Mouse (Mus musculus): ENCODE data around the gene Gm42791. TPM values are rescaled to one million over a fixed set of nuclear protein-coding genes. Genes with fewer than 3 reads are reported as not detected.

Gene Gm42791
- polyA plus RNA-seq, 1 experiment from 2014 or later: not detected

DNA sequence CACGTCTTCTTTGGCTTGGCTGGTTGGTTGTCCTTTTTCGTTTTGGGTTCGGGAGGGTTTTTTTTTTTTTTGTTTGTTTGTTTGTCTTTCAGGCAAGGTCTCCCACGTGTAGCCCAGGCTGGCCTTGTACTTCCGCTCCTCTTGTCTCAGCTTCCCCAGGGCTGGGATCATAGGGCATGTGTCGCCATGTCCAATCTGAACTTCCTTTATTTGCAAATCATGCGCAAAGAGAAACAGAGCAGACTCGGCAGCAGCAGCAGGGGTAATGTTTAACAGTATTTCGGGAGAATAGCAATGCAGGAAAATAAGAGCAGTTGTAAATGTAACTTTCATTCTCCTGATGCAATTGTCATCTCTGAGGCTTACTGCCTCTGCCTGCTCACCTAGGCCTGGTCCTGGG, 38.9 kb downstream of the Gm42791 start:
- WGBS: 83% methylated on average over 9 of the region's 9 CpGs
- no peaks in the 10 kb centered on the region for H3K36me3 ChIP-seq (ENCODE audit: control insufficient read depth, insufficient read depth, low read length)
- peaks cover 4% of the 10 kb centered on the region; the same call in 1 of the 2 replicates for H3K4me1 ChIP-seq (ENCODE audit: control insufficient read depth, insufficient read depth, low read length)
- no peak overlapping the region for H3K4me3 ChIP-seq (ENCODE audit: low read depth, low read length)
- no peak overlapping the region for H3K9ac ChIP-seq (ENCODE audit: low read length)
- no peak for DNase-seq (ENCODE audit: low spot score)
- H3K4me2 ChIP-seq (ENCODE audit: low read length): no peak overlapping the region
- no peak for ATAC-seq
- H3K27me3 ChIP-seq (replicated peaks; ENCODE audit: control insufficient read depth, insufficient read depth, low read length): no peaks in the 10 kb centered on the region
- H3K27ac ChIP-seq (ENCODE audit: low read depth, low read length): no peak overlapping the region
- no peaks in the 10 kb centered on the region for H3K9me3 ChIP-seq (replicated peaks; ENCODE audit: control insufficient read depth, low read length)

DNA sequence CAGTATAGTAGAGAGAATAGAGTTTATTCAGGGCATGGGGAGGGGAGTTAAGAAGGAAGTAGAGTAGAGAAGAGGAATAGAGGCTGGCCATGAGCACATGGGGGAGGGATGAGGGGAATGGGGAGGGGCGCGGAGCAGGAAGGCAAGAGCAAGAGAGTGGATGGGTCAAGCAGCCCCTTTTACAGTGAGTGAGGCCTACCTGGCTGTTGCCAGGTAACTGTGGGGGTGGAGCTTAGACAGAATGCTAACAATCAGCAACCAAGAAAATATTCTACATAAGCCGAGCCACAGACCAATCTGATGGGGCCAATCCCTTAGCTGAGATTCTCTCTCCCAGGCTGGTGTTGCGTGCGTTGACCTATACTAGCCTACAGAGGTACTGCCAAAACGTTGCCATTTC, 39.4 kb downstream of the Gm42791 start:
- no peak for ATAC-seq
- H3K4me3 ChIP-seq (ENCODE audit: low read depth, low read length): no peak overlapping the region
- no peak overlapping the region for H3K27ac ChIP-seq (ENCODE audit: low read depth, low read length)
- no peak for DNase-seq (ENCODE audit: low spot score)
- H3K36me3 ChIP-seq (ENCODE audit: control insufficient read depth, insufficient read depth, low read length): no peaks in the 10 kb centered on the region
- 95% methylated on average over 6 of the region's 6 CpGs for WGBS
- H3K9ac ChIP-seq (ENCODE audit: low read length): no peak overlapping the region
- peaks cover 4% of the 10 kb centered on the region; the same call in 1 of the 2 replicates for H3K4me1 ChIP-seq (ENCODE audit: control insufficient read depth, insufficient read depth, low read length)
- no peaks in the 10 kb centered on the region for H3K27me3 ChIP-seq (replicated peaks; ENCODE audit: control insufficient read depth, insufficient read depth, low read length)
- H3K9me3 ChIP-seq (replicated peaks; ENCODE audit: control insufficient read depth, low read length): no peaks in the 10 kb centered on the region
- H3K4me2 ChIP-seq (ENCODE audit: low read length): no peak overlapping the region

DNA sequence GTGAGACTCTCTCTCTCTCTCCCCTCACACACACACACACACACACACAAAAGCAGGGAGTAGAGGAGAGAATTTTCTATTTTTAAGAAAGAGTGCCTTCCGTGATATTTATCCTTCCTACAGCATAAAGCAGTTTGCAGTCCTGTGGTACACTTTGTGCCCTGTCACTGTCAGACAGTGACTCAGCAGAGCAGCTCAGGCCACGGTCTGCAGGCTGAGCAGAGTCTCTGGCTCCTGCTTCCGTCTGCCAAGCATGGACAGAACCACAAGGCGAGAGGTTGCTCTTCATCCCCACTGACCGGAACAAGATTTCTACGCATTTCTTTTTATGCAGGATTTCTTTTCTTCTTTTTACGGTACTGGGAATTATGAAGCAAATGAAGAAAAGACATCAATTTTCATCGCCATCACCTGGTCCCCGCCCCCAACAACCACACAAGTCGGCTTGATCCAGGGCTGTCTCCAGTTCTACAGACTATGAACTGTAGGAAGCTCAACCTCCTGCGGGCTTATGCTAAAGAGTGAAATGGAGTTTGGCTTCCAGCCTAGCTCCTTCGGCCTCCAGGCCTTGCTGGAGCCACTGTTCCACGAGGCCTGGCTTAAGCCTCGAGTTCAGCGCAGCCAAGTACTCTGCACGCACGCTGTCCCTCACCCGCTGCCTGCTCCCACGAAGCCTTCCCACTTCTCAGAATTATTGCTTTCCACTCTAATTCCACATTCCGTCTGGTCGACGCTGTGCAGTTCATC, 40.5 kb downstream of the Gm42791 start:
- DNase-seq (ENCODE audit: low spot score) (no peak), ATAC-seq (no peak)
- Histone ChIP-seq H3K36me3 (ENCODE audit: control insufficient read depth, insufficient read depth, low read length) (no peaks in the 10 kb centered on the region), H3K4me3 (ENCODE audit: low read depth, low read length) (no peak overlapping the region), H3K27ac (ENCODE audit: low read depth, low read length) (no peak overlapping the region), H3K9me3 (replicated peaks; ENCODE audit: control insufficient read depth, low read length) (no peaks in the 10 kb centered on the region), H3K4me2 (ENCODE audit: low read length) (no peak overlapping the region), H3K4me1 (ENCODE audit: control insufficient read depth, insufficient read depth, low read length) (peaks cover 4% of the 10 kb centered on the region; the same call in 1 of the 2 replicates), H3K27me3 (replicated peaks; ENCODE audit: control insufficient read depth, insufficient read depth, low read length) (no peaks in the 10 kb centered on the region), H3K9ac (ENCODE audit: low read length) (no peak overlapping the region)
- 81% methylated on average over 22 of the region's 22 CpGs for whole genome bisulfite sequencing

DNA sequence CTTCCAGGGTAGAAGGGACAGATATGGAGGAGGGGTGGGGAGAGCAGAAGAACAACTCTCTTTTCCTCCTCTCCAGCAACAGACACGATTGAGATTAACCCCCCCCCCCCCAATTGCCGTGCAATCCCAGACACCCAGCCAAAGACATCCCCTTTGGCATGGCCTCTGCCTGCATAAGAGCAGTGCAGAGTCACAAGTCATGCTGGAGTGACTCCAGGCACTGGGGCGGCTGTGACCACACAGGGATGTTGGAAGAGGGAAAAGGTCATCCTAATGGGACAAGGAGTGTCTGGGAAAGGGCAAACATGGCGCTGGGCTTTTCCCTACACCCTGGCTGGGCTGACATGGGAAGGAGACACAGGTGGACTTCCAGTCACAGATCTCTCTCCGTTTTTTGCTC, 41.8 kb downstream of the Gm42791 start:
- Histone ChIP-seq H3K27me3 (replicated peaks; ENCODE audit: control insufficient read depth, insufficient read depth, low read length) (no peaks in the 10 kb centered on the region), H3K27ac (ENCODE audit: low read depth, low read length) (no peak overlapping the region), H3K9ac (ENCODE audit: low read length) (no peak overlapping the region), H3K4me1 (ENCODE audit: control insufficient read depth, insufficient read depth, low read length) (no peaks in the 10 kb centered on the region), H3K4me3 (ENCODE audit: low read depth, low read length) (no peak overlapping the region), H3K9me3 (replicated peaks; ENCODE audit: control insufficient read depth, low read length) (no peaks in the 10 kb centered on the region), H3K36me3 (ENCODE audit: control insufficient read depth, insufficient read depth, low read length) (no peaks in the 10 kb centered on the region), H3K4me2 (ENCODE audit: low read length) (no peak overlapping the region)
- ATAC-seq (no peak), DNase-seq (ENCODE audit: low spot score) (no peak)
- 93% methylated on average over 5 of the region's 5 CpGs for WGBS

DNA sequence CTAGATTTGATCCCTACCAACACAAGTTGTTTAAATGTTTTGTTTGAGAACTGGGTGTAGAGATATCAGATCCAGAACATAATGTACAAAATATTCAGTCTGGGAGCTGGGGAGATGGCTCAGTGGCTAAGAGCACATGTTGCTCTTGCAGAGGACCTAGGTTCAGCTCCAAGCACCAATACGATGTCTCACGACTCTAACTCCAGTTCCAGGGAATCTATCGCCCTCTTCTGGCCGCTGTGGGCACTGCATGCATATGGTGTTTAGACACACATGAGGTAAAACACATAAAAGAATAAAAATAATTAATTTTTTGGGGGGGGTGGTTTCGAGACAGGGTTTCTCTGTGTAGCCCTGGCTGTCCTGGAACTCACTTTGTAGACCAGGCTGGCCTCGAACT, 42.5 kb downstream of the Gm42791 start:
- no peaks in the 10 kb centered on the region for H3K9me3 ChIP-seq (replicated peaks; ENCODE audit: control insufficient read depth, low read length)
- no peak for DNase-seq (ENCODE audit: low spot score)
- no peak overlapping the region for H3K9ac ChIP-seq (ENCODE audit: low read length)
- H3K27me3 ChIP-seq (replicated peaks; ENCODE audit: control insufficient read depth, insufficient read depth, low read length): no peaks in the 10 kb centered on the region
- no peak overlapping the region for H3K27ac ChIP-seq (ENCODE audit: low read depth, low read length)
- no peak overlapping the region for H3K4me2 ChIP-seq (ENCODE audit: low read length)
- H3K4me1 ChIP-seq (ENCODE audit: control insufficient read depth, insufficient read depth, low read length): no peaks in the 10 kb centered on the region
- ATAC-seq: no peak
- no peaks in the 10 kb centered on the region for H3K36me3 ChIP-seq (ENCODE audit: control insufficient read depth, insufficient read depth, low read length)
- WGBS: 51% methylated on average over 6 of the region's 6 CpGs
- no peak overlapping the region for H3K4me3 ChIP-seq (ENCODE audit: low read depth, low read length)

DNA sequence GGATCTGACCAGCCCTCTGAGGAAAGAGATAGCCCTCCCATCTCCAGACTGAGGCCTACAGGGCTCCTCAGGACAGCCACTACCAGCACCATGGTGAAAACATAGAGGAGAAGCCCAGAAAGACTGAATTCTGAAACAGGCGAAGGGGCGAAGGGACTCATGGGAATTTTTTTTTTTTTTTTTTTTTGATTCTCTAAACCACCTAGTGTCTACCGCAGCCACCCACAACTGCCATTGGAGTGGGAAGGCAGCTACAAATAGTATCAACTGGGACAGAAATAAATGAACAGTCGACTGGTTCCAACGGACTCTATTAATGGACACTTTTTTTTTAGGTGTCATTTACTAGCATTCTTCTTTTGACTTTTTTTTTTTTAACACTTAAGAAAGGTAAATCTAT, 43.6 kb downstream of the Gm42791 start:
- Histone ChIP-seq H3K4me2 (ENCODE audit: low read length) (no peak overlapping the region), H3K27ac (ENCODE audit: low read depth, low read length) (no peak overlapping the region), H3K9me3 (replicated peaks; ENCODE audit: control insufficient read depth, low read length) (no peaks in the 10 kb centered on the region), H3K4me1 (ENCODE audit: control insufficient read depth, insufficient read depth, low read length) (no peaks in the 10 kb centered on the region), H3K4me3 (ENCODE audit: low read depth, low read length) (no peak overlapping the region), H3K9ac (ENCODE audit: low read length) (no peak overlapping the region), H3K36me3 (ENCODE audit: control insufficient read depth, insufficient read depth, low read length) (no peaks in the 10 kb centered on the region), H3K27me3 (replicated peaks; ENCODE audit: control insufficient read depth, insufficient read depth, low read length) (no peaks in the 10 kb centered on the region)
- WGBS: 91% methylated on average over 5 of the region's 5 CpGs
- no peak for ATAC-seq
- DNase-seq (ENCODE audit: low spot score): no peak

DNA sequence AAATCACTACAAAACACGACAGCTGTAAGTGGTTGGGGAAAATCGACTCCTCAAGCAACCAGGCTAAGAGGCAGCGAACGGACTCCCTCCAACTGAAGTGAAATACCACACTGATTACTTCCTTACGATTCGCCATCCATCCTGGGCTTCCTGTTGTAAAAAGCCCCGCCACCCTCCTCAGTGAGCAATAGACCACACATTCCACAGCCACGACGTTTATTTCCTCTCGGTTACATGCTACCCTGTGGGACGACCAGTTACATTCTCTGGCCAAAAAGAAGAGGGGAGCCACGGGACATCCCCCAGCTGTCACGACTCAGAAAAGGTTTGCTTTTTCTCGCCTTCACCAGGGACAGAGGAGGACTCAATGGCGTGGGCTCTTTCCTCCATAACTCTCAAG, 44.9 kb downstream of the Gm42791 start:
- Histone ChIP-seq H3K36me3 (ENCODE audit: control insufficient read depth, insufficient read depth, low read length) (no peaks in the 10 kb centered on the region), H3K4me1 (ENCODE audit: control insufficient read depth, insufficient read depth, low read length) (no peaks in the 10 kb centered on the region), H3K27ac (ENCODE audit: low read depth, low read length) (no peak overlapping the region), H3K9ac (ENCODE audit: low read length) (no peak overlapping the region), H3K9me3 (replicated peaks; ENCODE audit: control insufficient read depth, low read length) (no peaks in the 10 kb centered on the region), H3K4me2 (ENCODE audit: low read length) (no peak overlapping the region), H3K4me3 (ENCODE audit: low read depth, low read length) (no peak overlapping the region), H3K27me3 (replicated peaks; ENCODE audit: control insufficient read depth, insufficient read depth, low read length) (no peaks in the 10 kb centered on the region)
- WGBS: 69% methylated on average over 15 of the region's 15 CpGs
- ATAC-seq (no peak), DNase-seq (ENCODE audit: low spot score) (no peak)

DNA sequence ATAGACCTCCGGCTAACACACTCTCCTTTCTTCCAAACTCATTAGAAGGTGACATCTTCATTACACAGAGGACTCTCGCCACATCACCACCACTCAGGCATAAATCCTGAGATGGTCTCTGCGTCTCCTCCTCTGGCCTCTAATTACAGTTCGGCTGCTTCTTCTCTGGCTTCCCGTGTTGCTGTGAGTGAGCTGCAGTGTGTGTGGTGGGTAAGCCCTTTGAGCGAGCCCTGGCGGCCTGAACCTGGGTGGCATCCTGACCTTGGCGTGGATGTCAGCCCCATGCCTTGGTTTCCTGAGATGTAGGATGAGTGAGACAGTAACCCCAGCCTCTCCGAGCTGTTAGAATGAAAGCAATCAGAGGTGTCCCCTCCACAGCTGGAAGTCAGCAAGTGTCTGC, 46.4 kb downstream of the Gm42791 start:
- DNase-seq (ENCODE audit: low spot score): no peak
- Histone ChIP-seq H3K36me3 (ENCODE audit: control insufficient read depth, insufficient read depth, low read length) (no peaks in the 10 kb centered on the region), H3K4me3 (ENCODE audit: low read depth, low read length) (no peak overlapping the region), H3K4me1 (ENCODE audit: control insufficient read depth, insufficient read depth, low read length) (no peaks in the 10 kb centered on the region), H3K9ac (ENCODE audit: low read length) (no peak overlapping the region), H3K4me2 (ENCODE audit: low read length) (no peak overlapping the region), H3K9me3 (replicated peaks; ENCODE audit: control insufficient read depth, low read length) (no peaks in the 10 kb centered on the region), H3K27me3 (replicated peaks; ENCODE audit: control insufficient read depth, insufficient read depth, low read length) (no peaks in the 10 kb centered on the region), H3K27ac (ENCODE audit: low read depth, low read length) (no peak overlapping the region)
- ATAC-seq: no peak
- 82% methylated on average over 9 of the region's 9 CpGs for WGBS

DNA sequence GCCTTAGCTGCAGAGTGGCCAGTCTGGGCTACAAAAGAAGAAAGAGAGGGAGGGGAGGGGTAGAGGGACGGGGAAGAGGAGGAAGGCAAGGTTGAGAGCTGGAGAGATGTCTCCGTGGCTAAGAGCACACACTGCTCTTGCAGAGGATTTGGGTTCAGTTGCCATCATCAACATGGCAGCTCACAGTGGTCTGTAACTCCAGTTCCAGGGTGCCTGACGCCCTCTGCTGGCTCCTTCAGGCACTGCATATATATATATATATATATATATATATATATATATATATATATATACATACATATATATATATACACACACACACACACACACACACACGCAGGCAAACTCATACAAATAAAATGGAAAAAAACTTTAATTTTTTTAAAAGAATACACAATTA, 47.5 kb downstream of the Gm42791 start:
- Histone ChIP-seq H3K9ac (ENCODE audit: low read length) (no peak overlapping the region), H3K36me3 (ENCODE audit: control insufficient read depth, insufficient read depth, low read length) (no peaks in the 10 kb centered on the region), H3K27ac (ENCODE audit: low read depth, low read length) (no peak overlapping the region), H3K4me2 (ENCODE audit: low read length) (no peak overlapping the region), H3K27me3 (replicated peaks; ENCODE audit: control insufficient read depth, insufficient read depth, low read length) (no peaks in the 10 kb centered on the region), H3K4me3 (ENCODE audit: low read depth, low read length) (no peak overlapping the region), H3K9me3 (replicated peaks; ENCODE audit: control insufficient read depth, low read length) (0 out of 2 replicates have a peak, but pooled peaks cover 2% of the 10 kb centered on the region), H3K4me1 (ENCODE audit: control insufficient read depth, insufficient read depth, low read length) (no peaks in the 10 kb centered on the region)
- 75% methylated on average over 4 of the region's 4 CpGs for whole genome bisulfite sequencing
- DNase-seq (ENCODE audit: low spot score): no peak
- no peak for ATAC-seq

Measured in forebrain, embryonic 14.5 days (tissue).